Mouse (Mus musculus) heart, postnatal 36 days (tissue): ENCODE results near the gene Gm10663. TPM values are rescaled to one million over a fixed set of nuclear protein-coding genes. Genes with fewer than 3 reads are reported as not detected.

ENCODE experiments used
- DNase-seq, 2 experiments: peaks; one replicate each; pipeline ENCODE4 v3.0.0; 2021 to 2022
- intact Hi-C: fragments of 180-260 bp; cut with DNase I; formaldehyde crosslinking; loops from one replicate; pipeline ENCODE4 v1.15.1; 2025
- microRNA-seq, 2 experiments: library from miRNA; unstranded; fragments of <30 nt; microRNA quantifications; one replicate each; pipeline ENCODE4 v1.2.0; 2021; ENCODE audit warnings: borderline number of aligned reads in 2 of 2
- total RNA-seq, 2 experiments: library from RNA; stranded (reverse); gene quantifications; 2 replicates each; pipeline ENCODE4 v1.2.3; 2021

Gm10663 gene
- total RNA-seq, 2 experiments from 2014 or later: not detected

DNA sequence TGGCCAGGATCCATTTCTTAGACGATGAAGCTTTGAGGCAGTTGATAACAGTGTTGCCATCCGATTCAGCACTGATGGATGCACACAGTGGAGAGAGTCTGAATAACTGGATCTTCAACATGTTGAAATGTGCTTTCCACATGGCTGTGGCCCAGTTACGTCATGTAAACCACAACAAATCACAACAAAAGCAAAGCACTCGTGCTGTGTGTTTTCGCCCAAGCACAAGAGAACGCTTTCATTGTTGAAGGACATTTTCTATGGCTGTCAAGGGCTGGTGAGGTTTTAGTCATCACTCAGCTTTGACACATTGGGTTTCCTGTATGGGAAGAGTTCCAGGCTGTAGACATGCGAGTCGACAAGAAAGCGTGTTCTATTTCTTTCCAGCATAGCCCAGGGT lies 5.9 kb downstream of the Gm10663 start:
- DNase-seq: no peak
- intact Hi-C loops: no loop called here

DNA sequence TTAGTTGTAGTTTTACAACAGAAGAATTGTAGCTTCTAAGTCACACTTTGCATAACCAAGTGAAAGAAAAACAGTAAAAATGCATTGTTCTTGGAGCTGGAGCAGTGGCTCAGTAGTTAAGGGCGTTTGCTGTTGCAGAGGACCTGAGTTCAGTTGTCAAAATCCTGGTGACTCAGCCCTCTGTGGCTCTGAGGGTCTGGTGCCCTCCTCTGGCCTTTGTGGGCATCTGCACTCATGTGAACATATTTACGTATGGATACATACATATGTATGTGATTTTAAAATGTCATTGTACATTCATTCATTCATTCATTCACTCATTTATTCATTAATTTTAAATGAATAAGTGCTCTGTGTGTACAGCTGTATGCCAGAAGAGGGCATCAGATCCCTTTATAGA lies 10.8 kb downstream of the Gm10663 start:
- DNase-seq: no peak
- intact Hi-C loops: no loop called here

DNA sequence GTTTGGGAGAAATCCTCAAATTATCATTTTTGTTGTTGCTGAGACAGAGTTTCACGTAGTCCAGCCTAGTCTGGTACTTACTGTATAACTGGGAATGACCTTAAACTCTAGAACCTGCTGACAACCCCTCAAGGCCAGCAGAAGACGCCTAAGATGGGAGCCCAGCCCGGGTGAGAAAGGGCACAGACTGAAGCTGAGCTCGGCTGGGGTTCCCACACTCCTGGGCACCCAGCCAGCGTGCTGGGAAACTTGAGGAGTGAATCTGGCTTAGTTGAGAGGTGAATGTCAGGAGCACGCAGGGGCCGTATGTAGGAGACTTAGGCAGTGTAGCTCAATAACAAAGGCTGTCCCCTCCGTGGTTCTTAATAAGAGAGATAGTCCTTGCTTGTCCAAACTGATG lies 12.9 kb downstream of the Gm10663 start:
- intact Hi-C loops: no loop called here
- DNase-seq: no peak

DNA sequence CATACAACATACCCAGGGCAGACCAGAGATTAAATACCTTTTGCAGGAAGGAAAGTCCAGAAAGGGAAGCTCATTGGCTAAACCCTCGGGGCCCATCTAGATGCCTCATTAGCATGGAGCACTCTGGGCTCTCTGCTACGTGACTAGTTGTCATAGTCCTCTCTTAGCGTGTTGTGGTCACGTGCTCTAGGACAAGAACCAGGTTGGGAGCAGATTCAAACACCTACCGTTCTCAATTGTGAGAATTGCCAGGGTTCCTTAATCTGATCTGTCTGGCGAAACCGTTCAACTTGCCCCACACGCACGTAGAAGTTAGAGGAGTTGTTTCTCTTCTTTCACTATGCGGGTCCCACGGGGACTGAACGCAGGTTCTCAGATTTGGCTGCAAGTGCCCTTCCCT lies 13.3 kb downstream of the Gm10663 start:
- DNase-seq: no peak
- intact Hi-C loops: no loop called here

DNA sequence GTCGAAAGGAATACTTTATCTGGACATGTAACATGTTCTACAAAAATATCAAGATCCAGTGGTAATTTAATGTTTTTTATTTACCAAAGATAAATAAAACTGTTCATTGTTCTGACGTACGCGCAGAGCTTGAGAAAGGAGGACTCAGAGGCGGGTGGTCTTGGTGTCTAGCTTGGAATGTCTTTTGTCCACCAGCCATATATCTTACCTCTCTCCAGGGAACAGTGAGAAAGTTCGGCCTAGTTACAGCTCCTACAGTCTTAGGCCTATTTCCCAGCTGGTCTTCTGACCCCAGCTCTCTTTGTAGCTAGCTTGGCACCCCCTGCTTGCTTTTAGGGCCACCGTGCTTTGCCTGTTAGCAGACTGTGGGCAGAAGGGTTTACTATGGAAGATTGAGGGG lies 14.9 kb downstream of the Gm10663 start:
- intact Hi-C loops: no loop called here
- DNase-seq: no peak

DNA sequence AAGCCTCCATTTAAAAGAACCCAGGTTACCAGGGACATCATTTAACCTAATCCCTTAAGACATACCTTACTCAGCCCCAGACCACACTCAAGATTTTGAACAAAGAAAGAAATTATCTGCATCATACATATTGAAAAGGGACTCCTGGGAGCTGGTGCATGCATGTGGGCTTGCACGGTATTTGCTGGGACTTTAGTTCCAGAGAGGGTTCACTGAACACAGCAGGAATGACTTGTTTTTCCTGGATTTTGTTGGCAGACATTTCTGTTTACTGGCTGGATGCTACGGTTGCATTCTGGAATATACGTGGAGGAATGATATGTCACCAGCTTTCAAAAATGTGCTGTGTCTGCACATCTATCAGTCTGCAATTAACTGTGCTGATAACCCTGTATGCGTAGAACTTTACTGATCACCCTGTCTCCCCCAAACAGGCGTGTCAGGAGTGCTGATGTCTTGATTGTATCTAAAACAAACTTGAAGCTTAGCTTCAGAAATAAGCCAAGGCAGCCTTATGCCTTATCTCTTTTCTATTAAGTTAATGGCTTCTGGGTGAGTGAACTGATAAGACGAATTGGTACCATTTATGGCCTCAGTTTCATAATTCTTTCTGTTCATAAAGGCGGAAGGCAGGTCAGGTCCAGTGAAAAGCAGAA lies 23.1 kb downstream of the Gm10663 start:
- intact Hi-C loops: no loop called here
- DNase-seq: no peak

DNA sequence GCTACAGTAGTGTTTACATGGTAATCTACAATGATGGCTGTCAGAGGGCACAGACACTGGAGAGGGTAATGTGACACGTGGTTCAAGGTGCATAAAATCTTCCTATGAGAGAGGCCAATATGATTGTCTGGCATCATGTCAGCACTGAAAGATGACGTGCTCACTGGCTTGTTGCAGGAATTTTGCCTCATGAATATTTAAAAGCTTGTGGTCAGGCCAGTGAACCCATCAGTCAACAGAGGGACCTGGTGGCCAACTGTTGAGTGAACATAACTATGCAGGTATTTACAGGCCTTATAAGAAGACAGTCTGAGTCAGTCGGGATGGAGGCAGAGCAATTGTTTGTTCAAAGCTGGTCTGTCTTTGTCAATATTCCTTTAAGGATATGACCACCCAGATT lies 24.9 kb downstream of the Gm10663 start:
- no peak for DNase-seq
- intact Hi-C loops: no loop called here

DNA sequence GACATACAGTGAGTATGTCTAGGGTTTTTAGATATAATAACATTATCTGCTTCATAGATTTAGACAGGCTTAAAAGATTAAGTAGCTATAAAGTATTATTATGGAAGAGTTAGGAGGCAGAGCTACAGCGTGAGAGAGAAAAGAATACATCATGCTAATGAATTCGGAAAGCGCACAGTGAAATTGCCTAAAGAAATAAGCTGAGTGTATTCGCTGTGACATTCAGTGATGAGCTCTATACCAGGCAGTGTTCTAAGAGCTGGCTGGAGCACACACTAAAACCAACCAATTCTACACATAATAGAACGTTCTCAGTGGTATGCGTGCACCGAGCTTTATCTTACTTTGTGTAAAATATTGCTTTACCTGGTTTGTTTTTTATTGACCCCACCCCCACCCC lies 28.8 kb downstream of the Gm10663 start:
- intact Hi-C loops: no loop called here
- DNase-seq: no peak

DNA sequence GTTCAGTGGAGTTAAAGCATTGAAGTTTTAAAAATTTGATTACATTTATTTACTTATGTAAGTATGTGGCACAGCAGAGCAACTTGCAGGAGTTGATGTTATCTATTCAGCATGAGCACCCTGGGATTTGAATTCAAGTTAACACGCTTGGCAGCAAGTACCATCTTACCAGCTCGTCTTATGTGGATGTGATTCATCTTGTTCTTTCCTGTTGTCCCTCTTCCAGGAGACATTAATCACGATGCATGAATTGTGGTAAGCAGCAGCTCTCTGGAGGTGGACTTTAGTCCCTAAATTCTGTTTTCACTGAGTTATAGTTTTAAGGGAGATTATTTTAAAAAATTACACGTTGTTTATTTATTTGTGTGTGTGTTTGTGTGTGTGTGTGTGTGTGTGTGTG lies 29.2 kb downstream of the Gm10663 start:
- no peak for DNase-seq

DNA sequence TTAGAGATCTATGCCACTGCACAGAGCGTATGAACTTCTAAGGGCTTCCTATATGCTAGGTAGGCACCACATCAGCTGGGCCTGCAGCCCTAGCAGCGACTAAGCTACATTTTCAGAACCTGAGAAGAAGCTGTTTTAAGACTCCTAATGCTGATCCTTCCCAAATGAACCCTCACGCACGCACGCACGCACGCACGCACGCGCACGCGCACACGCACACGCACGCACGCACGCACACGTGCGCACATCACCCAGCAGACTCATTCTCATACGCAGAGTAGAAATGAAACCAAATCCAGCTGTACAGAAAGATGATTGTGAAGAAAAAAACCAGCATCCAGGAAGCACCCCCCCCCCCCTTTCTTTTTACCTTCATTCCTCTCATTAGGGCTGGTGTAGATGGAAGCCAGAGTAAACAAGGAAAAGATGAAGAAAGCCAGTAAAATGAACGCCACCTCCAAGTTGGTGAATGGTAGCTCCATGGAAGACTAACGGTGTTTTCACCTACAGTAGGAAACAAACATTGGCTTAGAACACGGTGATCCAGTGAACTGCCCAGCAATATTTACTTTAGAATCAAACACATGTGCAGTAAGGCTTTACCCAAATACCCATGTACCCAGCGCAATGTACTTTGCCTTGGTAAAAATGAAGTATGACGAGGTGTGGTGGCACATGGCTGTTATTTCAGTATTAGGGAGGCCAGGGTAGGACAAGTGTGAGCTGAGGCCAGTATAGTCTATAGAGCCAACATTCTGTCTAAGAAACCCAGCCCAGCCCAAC lies 33.3 kb downstream of the Gm10663 start:
- intact Hi-C loops: no loop called here
- no peak for DNase-seq

More for the DNA sequence above, 29.2 kb downstream of the Gm10663 start:
- intact Hi-C loops: no loop called here

DNA sequence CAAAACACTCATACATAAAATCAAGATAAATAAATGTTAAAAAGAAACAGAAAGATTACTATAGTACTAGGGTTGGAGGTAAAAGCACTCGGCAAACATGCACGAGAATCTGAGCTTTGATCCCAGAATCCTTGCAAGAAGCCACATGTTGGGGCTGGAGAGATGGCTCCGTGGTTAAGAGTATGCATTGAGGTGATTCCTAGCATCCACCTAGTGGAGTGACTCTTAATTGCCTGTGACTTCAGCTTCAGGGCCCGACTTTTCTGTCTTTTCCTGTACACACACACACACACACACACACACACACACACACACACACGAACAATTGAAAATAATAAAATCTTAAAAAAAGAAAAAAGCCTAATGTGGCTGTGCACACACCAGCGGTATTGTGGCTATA lies 34.1 kb downstream of the Gm10663 start:
- intact Hi-C loops: no loop called here

DNA sequence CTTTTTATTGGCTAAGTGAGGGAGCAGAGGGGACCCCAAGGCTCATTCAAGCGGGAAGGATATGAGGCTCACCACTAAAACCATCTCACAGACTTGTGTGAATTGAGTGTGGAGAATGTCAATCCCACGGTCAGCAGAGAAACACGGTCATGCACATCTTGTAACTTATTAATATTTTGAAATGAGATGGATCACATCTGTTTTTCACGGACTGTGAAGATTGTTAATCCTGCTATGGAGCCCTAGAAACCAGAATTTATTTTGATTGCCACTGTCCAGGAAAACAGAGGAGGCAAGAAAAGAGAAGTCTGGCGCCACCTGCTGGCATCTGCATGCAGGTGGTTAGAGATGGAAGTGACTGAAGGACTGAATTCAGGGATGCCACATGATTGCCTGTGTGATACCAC lies 35.5 kb downstream of the Gm10663 start:
- intact Hi-C loops: loop anchor here (1.0 to 5.0 kb wide), 2 partner anchors 88 to 143 kb away; no protein-coding TSS in a partner anchor
- DNase-seq: peak; percentile 37 to 73

More for the DNA sequence above, 34.1 kb downstream of the Gm10663 start:
- no peak for DNase-seq

DNA sequence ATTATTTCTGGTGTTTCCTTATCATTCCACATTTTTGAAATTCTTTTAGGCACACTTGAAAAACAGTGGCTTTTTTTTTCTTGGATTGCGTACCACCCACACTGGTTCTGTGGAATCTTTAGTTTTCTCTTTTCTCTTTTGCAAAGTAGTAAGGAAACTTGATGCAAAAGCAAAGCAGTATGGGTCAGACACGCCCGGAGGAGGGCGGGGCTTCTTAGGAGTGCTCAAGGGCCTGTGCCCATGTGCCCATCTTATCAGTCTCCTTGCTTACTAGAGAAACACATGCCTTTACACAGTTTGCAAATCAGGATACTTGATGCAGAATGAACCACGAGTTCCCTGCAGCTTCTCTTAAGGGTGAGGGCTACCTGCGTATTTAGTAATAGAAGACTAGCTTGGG lies 37.3 kb downstream of the Gm10663 start:
- intact Hi-C loops: loop anchor here (5.0 kb wide), 1 partner anchor 145 kb away; no protein-coding TSS in a partner anchor
- DNase-seq: no peak

DNA sequence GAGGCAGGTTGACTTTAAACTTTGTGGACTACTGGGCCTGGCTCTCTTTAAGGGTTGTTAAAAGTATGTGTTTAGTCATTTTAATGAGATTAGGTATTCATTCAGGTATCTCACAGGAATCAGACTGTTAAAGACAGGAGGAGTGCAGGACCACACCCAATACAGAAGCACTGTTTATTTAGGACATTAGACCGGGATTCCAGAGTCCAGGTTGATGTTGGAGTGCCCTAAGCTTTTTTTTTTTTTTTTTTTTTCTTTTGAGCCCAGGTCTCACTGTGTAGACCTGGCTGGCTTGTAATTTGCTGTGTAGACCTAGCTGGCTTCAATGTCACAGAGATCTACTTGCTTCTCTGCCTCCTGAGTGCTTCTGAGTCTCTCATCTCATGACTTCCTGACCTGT lies 51.2 kb downstream of the Gm10663 start:
- intact Hi-C loops: no loop called here
- DNase-seq: no peak

DNA sequence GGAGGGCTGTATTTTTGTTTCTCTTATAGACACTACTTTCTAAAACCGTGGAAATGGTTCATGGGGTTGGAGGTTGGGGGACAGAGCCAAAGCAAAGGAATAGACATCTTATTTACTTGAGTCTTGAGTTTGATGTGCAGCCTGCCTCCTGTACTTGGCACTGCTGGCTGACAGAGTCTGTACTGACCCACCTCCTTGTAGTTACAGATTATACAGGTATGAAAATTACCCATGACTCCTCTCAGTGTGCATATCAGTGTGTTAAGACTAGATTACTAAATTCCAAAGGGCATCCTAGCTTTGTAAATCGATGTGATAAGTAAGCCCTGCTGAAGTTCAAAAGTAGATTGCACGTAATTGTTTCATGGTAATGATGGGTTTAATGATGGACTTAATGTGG lies 51.6 kb downstream of the Gm10663 start:
- DNase-seq: no peak
- intact Hi-C loops: no loop called here

Small RNA genes lying within 50 kb of the gene (microRNA-seq; reads per million reads assigned to microRNA genes)
- 0 reads per million in 2 experiments for gene Gm24333

Other genes starting within 250 kb of the Gm10663 start
- gene Klhl2, start 225.0 kb upstream of the Gm10663 start, total RNA-seq: 10 to 100 TPM; 13.3 to 17.2 TPM
- gene Tmem192, start 127.8 kb upstream of the Gm10663 start, total RNA-seq: 10 to 100 TPM; 19.7 to 26.1 TPM
- gene Trim75, start 87.2 kb upstream of the Gm10663 start, total RNA-seq: not detected
- not detected for gene Trim61, start 56.5 kb upstream of the Gm10663 start, total RNA-seq
- gene Trim60, start 56.4 kb upstream of the Gm10663 start, total RNA-seq: not detected
- not detected for gene Apela, start 37.7 kb upstream of the Gm10663 start, total RNA-seq
- gene BC030870, start 54.5 kb downstream of the Gm10663 start, total RNA-seq: not detected